In the genomic region with DNA sequence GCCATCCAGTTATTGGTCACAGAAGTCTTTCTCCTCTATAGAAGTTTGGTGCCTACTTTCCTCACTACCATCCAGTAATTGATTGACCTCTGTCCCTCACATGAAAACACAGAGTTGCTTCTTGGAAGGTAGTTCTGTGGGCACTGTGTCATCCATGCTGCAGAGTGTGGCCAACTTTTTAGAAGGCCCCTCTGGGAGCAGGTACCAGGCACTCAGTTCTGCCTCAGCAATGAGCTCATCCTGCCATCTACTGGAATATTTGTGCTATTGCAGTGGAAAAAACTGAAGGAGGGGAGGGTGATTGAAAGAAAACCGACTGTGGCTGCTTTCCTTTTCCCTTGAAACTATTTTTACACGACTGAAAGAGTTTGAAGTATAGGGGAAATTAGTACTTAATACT, we compare ENCODE assay signal across 9 mouse cellular contexts.
DNase-seq lines count a peak whose midpoint lies in the region; ATAC-seq and TF ChIP-seq lines count a peak whose summit lies in the region.
"Had no signal": no experiment of that assay in that cellular context is flagged by ENCODE, and none has a peak within 500 bp of the region (broad histone marks: within the 10 kb centered on the region; RNA-seq: fewer than 3 reads in every experiment).

No protein-coding gene starts in this region.

- no peak overlapping the region for H3K27ac ChIP-seq in ES-Bruce4 (ENCODE audit: insufficient read depth, low read length)
- H3K27ac ChIP-seq in forebrain, postnatal 0 days (ENCODE audit: low read depth, low read length): no peak overlapping the region
- H3K27ac ChIP-seq: embryonic facial prominence, embryonic 12.5 days had no signal

- H3K27me3 ChIP-seq in ES-Bruce4 (ENCODE audit: control insufficient read depth, insufficient read depth, low read length, poor library complexity, severe bottlenecking): no peaks in the 10 kb centered on the region; the same call in 1 of the 2 replicates
- H3K27me3 ChIP-seq in forebrain, postnatal 0 days (ENCODE audit: insufficient read depth, low read length): no peaks in the 10 kb centered on the region
- H3K27me3 ChIP-seq: embryonic facial prominence, embryonic 12.5 days had no signal

- 0% methylated on average over 2 of the region's 2 CpGs for WGBS in forebrain, postnatal 0 days

- no peak for TF ChIP-seq EP300 in ES-Bruce4 (IDR thresholded peaks at IDR 0.05; ENCODE audit: insufficient read depth, low read depth, low read length)

- H3K4me3 ChIP-seq in ES-Bruce4 (ENCODE audit: low read depth, low read length): no peak overlapping the region
- no peak overlapping the region for H3K4me3 ChIP-seq in forebrain, postnatal 0 days (ENCODE audit: low read depth, low read length)
- H3K4me3 ChIP-seq: embryonic facial prominence, embryonic 12.5 days had no signal

- H3K4me1 ChIP-seq in ES-Bruce4 (ENCODE audit: control insufficient read depth, insufficient read depth, low read length): no peaks in the 10 kb centered on the region
- H3K4me1 ChIP-seq in forebrain, postnatal 0 days (ENCODE audit: insufficient read depth): no peaks in the 10 kb centered on the region

- no peak overlapping the region for H3K4me2 ChIP-seq in forebrain, postnatal 0 days (ENCODE audit: low read depth)
- H3K4me2 ChIP-seq: embryonic facial prominence, embryonic 12.5 days had no signal

- peak; percentile 6 for DNase-seq in kidney, adult 18-20 months
- DNase-seq in kidney, adult 11 months: no peak
- DNase-seq in cerebellum, adult 18-20 months: peak; percentile 28 to 34
- peak; percentile 82 for DNase-seq in forebrain, postnatal 0 days
- DNase-seq in kidney, postnatal 4 days: peak; percentile 12 to 32
- DNase-seq in spleen, adult 18-20 months: no peak

- no peaks in the 10 kb centered on the region for H3K9me3 ChIP-seq in ES-Bruce4 (replicated peaks; ENCODE audit: control insufficient read depth, insufficient read depth, low read length, poor library complexity, severe bottlenecking)
- no peaks in the 10 kb centered on the region for H3K9me3 ChIP-seq in forebrain, postnatal 0 days (ENCODE audit: low read length)
- H3K9me3 ChIP-seq: embryonic facial prominence, embryonic 12.5 days had no signal

- no peaks in the 10 kb centered on the region for H3K36me3 ChIP-seq in ES-Bruce4 (ENCODE audit: control insufficient read depth, insufficient read depth, low read length, poor library complexity, severe bottlenecking)
- H3K36me3 ChIP-seq in forebrain, postnatal 0 days (ENCODE audit: insufficient read depth): no peaks in the 10 kb centered on the region
- H3K36me3 ChIP-seq: embryonic facial prominence, embryonic 12.5 days had no signal

- no peak for TF ChIP-seq POLR2A in ES-Bruce4 (IDR thresholded peaks at IDR 0.05; ENCODE audit: insufficient read depth, low read length)

- no peak overlapping the region for H3K9ac ChIP-seq in ES-Bruce4 (ENCODE audit: low read depth, poor library complexity, severe bottlenecking)
- H3K9ac ChIP-seq in forebrain, postnatal 0 days: no peak overlapping the region
- H3K9ac ChIP-seq: embryonic facial prominence, embryonic 12.5 days had no signal

- ATAC-seq in forebrain, postnatal 0 days: peak; percentile 68
- ATAC-seq in monocyte, adult 5-6 weeks (replicated peaks; ENCODE audit: insufficient number of reproducible peaks, low FRiP score, low TSS enrichment, poor library complexity, severe bottlenecking): 0 out of 2 replicates have a peak, but pooled peaks have one; percentile 41

- peak; percentile 58 for TF ChIP-seq CTCF in ES-Bruce4 (IDR thresholded peaks at IDR 0.05; ENCODE audit: low read depth, low read length)
- peak; percentile 95 for TF ChIP-seq CTCF in forebrain, postnatal 0 days (IDR thresholded peaks at IDR 0.05; ENCODE audit: low read depth)

Comparison
In these comparisons a context has a peak if more than half of its experiments do, and no peak if none do; other contexts are left out.
1. DNase-seq: peak in kidney, adult 18-20 months (single experiment), cerebellum, adult 18-20 months (2 of 2), forebrain, postnatal 0 days (single experiment) and kidney, postnatal 4 days (2 of 2); none in kidney, adult 11 months (single experiment) and spleen, adult 18-20 months (0 of 2).